In the genomic region with DNA sequence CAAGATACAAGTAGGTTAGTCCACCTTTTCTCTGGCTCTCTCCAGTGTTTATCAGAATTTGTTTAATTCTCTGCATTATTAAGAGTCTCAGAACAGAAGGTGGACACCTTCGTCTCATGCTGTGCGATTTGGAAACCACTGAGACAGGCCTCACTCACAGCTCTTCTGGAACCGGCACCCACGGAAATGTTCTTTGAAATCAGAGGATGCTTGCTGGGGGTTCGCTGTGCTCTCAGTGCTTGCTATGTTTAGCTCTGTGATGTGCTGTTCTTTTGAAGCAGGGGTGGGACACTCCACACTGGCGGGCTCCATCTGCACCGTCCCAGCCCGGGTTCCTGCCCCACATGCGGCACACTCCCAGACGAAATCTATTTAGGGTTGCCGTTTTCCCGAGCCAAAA, we compare ENCODE assay signal across 17 mouse cellular contexts.
DNase-seq lines count a peak whose midpoint lies in the region; ATAC-seq lines count a peak whose summit lies in the region.
"Had no signal": no experiment of that assay in that cellular context is flagged by ENCODE, and none has a peak within 500 bp of the region (broad histone marks: within the 10 kb centered on the region; RNA-seq: fewer than 3 reads in every experiment).

No protein-coding gene starts in this region.

- ATAC-seq in midbrain, embryonic 15.5 days (replicated peaks): no peak
- ATAC-seq: forebrain, embryonic 14.5 days; intestine, postnatal 0 days; liver, embryonic 12.5 days; Patski had no signal

- H3K36me3 ChIP-seq in midbrain, embryonic 15.5 days (replicated peaks): no peaks in the 10 kb centered on the region
- H3K36me3 ChIP-seq: liver, embryonic 12.5 days had no signal

- no peak overlapping the region for H3K27ac ChIP-seq in midbrain, embryonic 15.5 days
- H3K27ac ChIP-seq: embryonic facial prominence, embryonic 15.5 days; heart, embryonic 15.5 days; hindbrain, embryonic 14.5 days; liver, embryonic 12.5 days; stomach, postnatal 0 days had no signal

- H3K4me3 ChIP-seq in midbrain, embryonic 15.5 days: no peak overlapping the region
- H3K4me3 ChIP-seq: embryonic facial prominence, embryonic 15.5 days; heart, embryonic 15.5 days; liver, embryonic 12.5 days had no signal

- H3K9ac ChIP-seq in midbrain, embryonic 15.5 days: no peak overlapping the region
- H3K9ac ChIP-seq: embryonic facial prominence, embryonic 15.5 days; heart, embryonic 15.5 days; hindbrain, embryonic 14.5 days; liver, embryonic 12.5 days had no signal

- H3K27me3 ChIP-seq in midbrain, embryonic 15.5 days (replicated peaks): no peaks in the 10 kb centered on the region
- H3K27me3 ChIP-seq: embryonic facial prominence, embryonic 15.5 days; heart, embryonic 15.5 days; liver, embryonic 12.5 days; Patski had no signal

- peak; percentile 46 to 69 for DNase-seq in left cerebral cortex, postnatal 25 days (ENCODE audit: low spot score in 2 of 2)
- no peak for DNase-seq in left cerebral cortex, adult 8-10 months (ENCODE audit: low spot score in 2 of 2)
- DNase-seq in cerebellum, adult 8-10 months: peak; percentile 30
- peak; percentile 83 for DNase-seq in layer of hippocampus, adult 9-11 months
- peak; percentile 67 for DNase-seq in thymus, postnatal 25 days
- no peak for DNase-seq in gastrocnemius, postnatal 25 days
- DNase-seq: kidney, postnatal 25 days; lung, postnatal 10 days had no signal

- intact Hi-C loops in left cerebral cortex, postnatal 25 days (cut with DNase I): no loop called here

- H3K4me2 ChIP-seq in midbrain, embryonic 15.5 days: no peak overlapping the region
- H3K4me2 ChIP-seq: embryonic facial prominence, embryonic 15.5 days; heart, embryonic 15.5 days; hindbrain, embryonic 14.5 days; liver, embryonic 12.5 days had no signal

- peaks cover 14% of the 10 kb centered on the region for H3K4me1 ChIP-seq in midbrain, embryonic 15.5 days
- H3K4me1 ChIP-seq: liver, embryonic 12.5 days had no signal

- 0 out of 2 replicates have a peak, but pooled peaks cover 4% of the 10 kb centered on the region for H3K9me3 ChIP-seq in midbrain, embryonic 15.5 days
- H3K9me3 ChIP-seq: embryonic facial prominence, embryonic 15.5 days; heart, embryonic 15.5 days; liver, embryonic 12.5 days had no signal

- 95% methylated on average over 12 of the region's 12 CpGs for WGBS in midbrain, embryonic 15.5 days

Comparison
In these comparisons a context has a peak if more than half of its experiments do, and no peak if none do; other contexts are left out.
1. DNase-seq: peak in left cerebral cortex, postnatal 25 days (2 of 2), cerebellum, adult 8-10 months (single experiment), layer of hippocampus, adult 9-11 months (single experiment) and thymus, postnatal 25 days (single experiment); none in left cerebral cortex, adult 8-10 months (0 of 2) and gastrocnemius, postnatal 25 days (single experiment).